Mouse (Mus musculus) monocyte, adult 59 days (primary cell): ENCODE data around the gene Gm8271. TPM values are rescaled to one million over a fixed set of nuclear protein-coding genes. Genes with fewer than 3 reads are reported as not detected.

Experiments
- total RNA-seq, 2 experiments: library from RNA; stranded (reverse); gene quantifications; one replicate each; pipeline ENCODE4 v1.2.4; 2023

Gene Gm8271
- total RNA-seq: not detected

GRCm38 (mm10) chr14:5185493-5185892, at the start of gene Gm8271:
Gene Gm8271 (plus strand): TSS chr14:5185793.

GRCm38 (mm10) chr14:5164235-5164634, 21.4 kb upstream of the Gm8271 start, which contains the start of gene Gm3317:
Gene Gm3317 (plus strand): TSS chr14:5164535.

Other genes starting within 250 kb of the Gm8271 start
- gene Gm8297, start 201.9 kb upstream of the Gm8271 start, total RNA-seq: not detected
- gene Gm3298, start 169.9 kb upstream of the Gm8271 start, total RNA-seq: not detected
- not detected for gene 4930555G01Rik, start 135.2 kb upstream of the Gm8271 start, total RNA-seq
- not detected for gene Gm8281, start 114.8 kb upstream of the Gm8271 start, total RNA-seq
- gene Gm8279, start 54.3 kb upstream of the Gm8271 start, total RNA-seq: not detected
- gene Gm3317, start 21.3 kb upstream of the Gm8271 start, total RNA-seq: not detected
- not detected for gene Gm3526, start 74.8 kb downstream of the Gm8271 start, total RNA-seq
- gene Gm3542, start 149.1 kb downstream of the Gm8271 start, total RNA-seq: not detected
- not detected for gene Gm3500, start 203.3 kb downstream of the Gm8271 start, total RNA-seq